Mouse (Mus musculus) heart, postnatal 36 days (tissue): ENCODE measurements at regions not wholly inside any gene's neighbourhood (a gene's known extent, or its start where the extent isn't known, plus 50 kb on each side); places are given as distances from the start of the nearest gene placed in this dataset.

Source experiments
- DNase-seq, 2 experiments: peaks; one replicate each; pipeline ENCODE4 v3.0.0; 2021 to 2022
- intact Hi-C: fragments of 180-260 bp; cut with DNase I; formaldehyde crosslinking; loops from one replicate; pipeline ENCODE4 v1.15.1; 2025

GRCm38 (mm10) chr15:61532040-61532439 lies 609.2 kb upstream of the A1bg start:
- intact Hi-C loops: no loop called here
- DNase-seq: no peak

DNA sequence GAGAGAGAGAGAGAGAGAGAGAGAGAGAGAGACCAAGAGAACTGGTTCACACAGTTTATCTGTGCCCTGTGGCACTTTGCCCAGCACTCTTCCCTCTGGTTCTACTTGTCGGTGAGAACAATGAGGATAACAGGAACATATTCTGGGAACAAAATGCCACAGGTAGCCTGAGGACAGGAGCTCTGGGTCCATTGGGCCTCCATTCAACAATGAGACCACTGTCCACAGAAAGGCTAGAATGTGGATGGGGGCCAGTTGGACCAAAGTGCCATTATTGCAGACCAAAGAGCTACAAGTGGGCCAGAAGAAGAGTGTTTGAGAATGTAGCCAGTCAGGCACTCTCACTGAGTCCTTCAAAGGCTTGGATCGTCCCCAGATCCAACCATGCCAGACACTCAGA lies 600.2 kb upstream of the A1bg start:
- intact Hi-C loops: no loop called here
- peak; percentile 27 to 38 for DNase-seq

GRCm38 (mm10) chr15:61517265-61517664 lies 594.5 kb upstream of the A1bg start:
- DNase-seq: no peak
- intact Hi-C loops: loop anchor here (5.0 to 10.0 kb wide), 2 partner anchors 80 to 362 kb away; no protein-coding TSS in a partner anchor

DNA sequence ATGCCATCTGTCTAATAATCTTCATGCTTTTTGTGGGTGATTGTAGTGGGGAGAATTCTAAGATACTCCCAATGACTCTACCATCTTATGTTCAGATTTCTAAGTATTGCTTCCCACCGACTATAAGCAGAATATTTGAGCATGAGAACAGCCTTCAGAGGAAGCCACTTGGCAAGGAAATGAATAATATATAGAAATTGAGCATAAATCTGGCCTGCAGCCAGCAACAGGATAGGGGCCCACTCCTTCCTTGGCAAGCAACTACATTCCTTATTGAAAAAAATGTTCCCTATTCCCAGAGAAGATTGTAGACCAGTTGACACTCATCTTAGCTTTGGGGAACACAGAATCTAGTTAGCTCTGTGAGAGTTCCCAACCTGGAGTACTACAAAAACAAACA lies 591.5 kb upstream of the A1bg start:
- DNase-seq: no peak
- intact Hi-C loops: loop anchor here (10.0 kb wide), 1 partner anchor 360 kb away; no protein-coding TSS in a partner anchor

DNA sequence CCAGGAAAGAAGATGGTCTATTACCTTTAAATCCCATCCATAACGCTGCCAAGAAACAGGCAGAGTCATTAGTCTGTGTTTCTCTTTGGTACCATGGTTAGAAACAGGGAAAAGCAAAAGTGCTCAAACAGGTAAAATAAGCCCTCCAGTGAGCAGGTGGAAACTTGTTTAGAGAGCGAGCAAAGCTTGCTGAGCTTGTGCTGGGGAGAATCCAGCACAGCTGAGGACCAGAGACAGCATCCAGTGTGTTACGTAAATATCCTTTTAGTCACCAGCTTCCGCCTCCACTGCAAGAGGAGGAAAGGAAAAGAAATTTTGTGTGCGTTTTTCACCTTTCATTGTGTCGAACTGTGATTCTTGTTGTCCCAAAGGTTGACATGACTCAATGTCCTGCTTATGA lies 586.0 kb upstream of the A1bg start:
- intact Hi-C loops: no loop called here
- DNase-seq: no peak

DNA sequence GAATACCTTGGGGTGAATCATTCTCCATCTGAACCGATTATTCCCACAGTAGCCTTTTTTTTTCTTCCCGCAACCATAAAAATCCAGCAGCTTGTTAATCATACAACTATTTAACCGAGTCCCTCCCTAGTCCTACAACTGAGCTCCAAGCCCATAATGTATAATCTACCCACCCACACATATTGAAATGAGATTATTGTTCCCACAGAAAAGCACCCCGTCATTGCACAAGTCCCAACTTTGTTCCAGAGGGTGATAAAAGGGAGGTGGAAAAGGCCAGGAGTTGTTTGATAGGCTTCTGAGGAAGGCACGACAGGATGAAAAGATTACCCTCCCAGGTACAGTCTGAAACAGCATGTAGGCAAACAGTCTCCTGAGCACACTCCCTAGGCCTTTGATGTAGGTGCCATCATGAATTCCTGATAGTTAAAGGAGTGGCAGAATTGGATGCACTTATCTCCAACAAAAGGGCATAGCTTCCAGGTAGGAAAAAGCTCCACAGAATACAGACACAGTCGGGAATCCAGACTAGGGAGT lies 583.6 kb upstream of the A1bg start:
- intact Hi-C loops: no loop called here

GRCm38 (mm10) chr15:61503436-61503835 lies 580.6 kb upstream of the A1bg start:
- DNase-seq: no peak
- intact Hi-C loops: no loop called here

More for the DNA sequence above, 583.6 kb upstream of the A1bg start:
- DNase-seq: no peak

GRCm38 (mm10) chr15:61489731-61490130 lies 566.9 kb upstream of the A1bg start:
- intact Hi-C loops: no loop called here
- no peak for DNase-seq

DNA sequence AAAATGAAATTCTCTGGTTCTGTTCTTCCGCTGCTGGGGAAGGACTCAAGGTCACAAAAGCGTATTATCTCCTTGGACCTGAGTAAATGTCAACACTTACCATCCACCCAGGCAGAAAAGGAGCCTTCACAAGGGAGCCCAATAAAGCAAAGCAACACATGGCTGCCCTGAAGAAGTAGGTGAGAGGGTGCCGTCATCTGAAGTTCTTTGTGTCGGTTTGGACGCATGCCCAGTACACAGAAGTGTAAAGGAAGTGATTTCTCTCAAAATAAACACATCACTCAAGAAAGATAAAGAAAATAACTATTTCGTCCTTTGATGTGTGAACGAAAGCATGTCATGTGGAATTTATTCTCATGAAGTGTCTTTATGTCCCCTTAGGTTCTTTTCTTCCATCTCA lies 559.0 kb upstream of the A1bg start:
- DNase-seq: peak; percentile 4 to 14
- intact Hi-C loops: no loop called here

- DNase-seq: no peak
- intact Hi-C loops: no loop called here
Measured at GRCm38 (mm10) chr15:61473900-61474299, 551.1 kb upstream of the A1bg start.

DNA sequence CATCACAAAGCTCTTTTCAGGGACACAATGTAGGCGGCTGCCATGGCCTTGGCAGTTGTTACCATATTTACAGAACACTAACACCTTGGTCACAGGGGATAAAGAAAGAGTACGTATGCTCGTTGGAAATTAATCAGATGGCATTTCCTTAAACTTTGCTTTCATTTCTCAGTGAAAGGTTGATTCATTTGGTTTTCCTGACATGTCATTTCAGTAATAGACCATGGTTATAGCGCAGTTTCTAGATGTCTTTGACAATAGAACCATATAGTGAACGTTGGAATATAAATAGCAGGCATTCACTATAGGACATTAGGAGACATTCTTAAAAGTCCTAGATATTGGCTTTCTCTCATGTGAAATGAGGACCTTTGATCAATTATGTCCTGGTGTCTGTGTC lies 532.2 kb upstream of the A1bg start:
- intact Hi-C loops: no loop called here
- no peak for DNase-seq

DNA sequence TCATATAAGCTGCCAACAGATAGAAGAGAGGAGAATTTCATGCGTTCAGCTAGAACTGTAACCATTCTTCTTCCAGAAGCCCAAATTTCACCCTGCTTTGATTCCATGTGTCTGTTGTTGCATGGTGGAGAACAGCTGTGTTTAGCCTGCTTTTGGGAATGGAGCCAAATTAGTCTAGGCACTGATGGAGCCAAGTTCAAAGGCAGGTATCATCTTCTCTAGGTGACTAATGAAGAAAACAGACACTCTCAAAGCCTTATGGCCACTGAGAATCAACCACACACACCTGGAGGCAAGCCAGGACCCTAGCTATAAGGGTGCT lies 531.5 kb upstream of the A1bg start:
- intact Hi-C loops: no loop called here
- DNase-seq: no peak

DNA sequence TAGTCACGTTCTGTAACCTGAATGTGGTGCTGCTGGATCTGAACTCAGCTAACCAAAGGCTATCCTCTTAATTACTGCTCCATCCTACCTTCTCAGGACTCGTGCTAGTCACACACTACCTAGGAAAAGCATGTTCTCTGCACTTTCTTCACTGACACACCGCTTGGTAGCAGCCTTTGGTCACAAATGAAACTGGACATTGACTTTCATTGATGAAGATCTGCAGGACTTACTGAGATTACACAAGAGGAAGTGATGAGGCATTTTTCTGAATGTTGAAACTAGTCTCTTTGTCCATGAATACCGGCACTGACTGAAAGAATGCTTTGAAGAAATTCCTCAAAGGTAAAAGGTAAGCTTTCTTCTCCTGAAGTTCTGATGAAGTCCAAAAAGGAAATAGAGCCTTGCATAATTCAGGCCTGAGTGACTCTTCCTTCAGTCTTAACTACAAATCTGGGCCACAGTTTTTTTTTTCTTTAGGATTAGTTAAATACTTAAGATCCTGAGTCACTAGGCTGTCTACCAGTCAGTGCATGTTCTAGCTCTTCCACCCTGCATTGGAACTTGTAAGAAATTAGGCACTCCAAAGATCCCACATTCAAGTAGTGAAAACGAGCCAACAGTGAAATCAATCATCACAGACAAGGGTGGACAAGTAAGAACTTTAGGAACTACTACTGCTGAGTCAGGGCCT lies 531.0 kb upstream of the A1bg start:
- intact Hi-C loops: no loop called here
- DNase-seq: no peak

DNA sequence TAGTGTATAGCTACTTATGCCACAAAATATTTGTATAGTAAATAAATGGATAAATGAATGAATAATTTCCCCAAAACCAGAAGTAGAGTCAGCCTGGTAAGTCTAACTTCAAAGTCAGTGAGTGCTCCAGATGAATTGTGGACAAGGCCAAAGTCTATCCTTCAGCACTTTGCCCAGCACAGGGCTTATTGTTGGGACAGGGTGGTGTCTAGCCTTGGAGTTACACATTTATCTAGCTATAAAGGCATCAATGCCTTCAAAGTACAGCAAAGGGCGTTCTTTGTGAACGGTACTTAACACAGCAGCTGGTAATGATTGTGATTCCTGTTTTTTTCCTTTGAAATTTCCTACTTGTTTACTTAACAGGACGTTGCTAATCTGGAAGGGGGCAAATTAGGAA lies 527.4 kb upstream of the A1bg start:
- intact Hi-C loops: no loop called here
- no peak for DNase-seq

DNA sequence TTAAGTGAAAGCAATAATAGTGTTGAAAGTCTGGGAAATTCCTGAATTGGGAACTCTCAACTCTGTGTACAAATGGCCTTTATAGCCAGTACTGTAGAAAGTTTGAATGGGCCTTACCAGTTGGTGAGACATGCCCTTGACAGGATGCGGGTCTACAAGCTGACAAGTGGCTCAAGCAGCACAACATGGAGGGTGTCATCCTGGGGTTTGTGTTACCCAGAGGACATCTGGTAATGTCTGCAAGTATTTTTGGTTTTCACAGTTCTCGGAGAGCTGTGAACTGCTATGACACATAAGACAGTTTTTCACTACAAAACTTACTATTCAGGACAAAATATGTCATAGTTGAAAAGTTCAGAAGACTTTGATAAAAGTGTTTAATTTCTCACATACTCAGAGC lies 525.7 kb upstream of the A1bg start:
- intact Hi-C loops: no loop called here

DNA sequence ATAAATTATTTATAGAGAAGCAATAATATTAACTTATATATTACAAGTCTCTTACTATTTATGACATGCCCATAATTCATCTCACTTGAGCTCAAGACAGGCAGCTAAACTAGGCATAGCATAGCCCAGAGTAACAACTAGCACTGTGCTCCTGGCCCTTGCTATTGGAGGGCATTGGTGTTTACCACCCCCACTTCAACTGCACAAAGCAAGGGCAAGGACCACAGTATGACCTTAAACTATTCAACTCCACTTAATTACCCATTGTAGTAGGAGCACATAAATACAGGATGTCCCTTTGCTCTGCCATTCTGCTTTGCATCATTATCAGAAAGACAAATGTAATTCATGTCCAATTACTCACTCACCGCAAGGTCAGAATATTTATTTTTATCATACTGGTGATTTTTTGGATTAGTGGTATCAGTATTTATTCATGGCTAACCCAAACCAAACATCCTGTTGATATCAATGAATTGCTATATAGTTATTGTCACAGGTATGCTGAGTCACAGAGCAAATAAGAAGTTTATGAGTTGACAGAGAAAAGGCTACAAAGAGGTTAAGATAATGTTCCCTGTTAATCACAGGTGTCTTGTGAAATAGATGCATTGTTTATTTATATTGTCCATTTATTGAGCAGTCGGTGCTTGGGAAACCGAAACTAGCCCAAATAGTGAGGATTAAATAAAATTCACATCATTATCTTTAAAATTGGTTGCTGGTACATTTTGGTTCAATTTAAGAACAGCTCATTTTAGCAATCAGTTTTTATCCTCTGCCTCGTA lies 523.4 kb upstream of the A1bg start:
- DNase-seq: no peak
- intact Hi-C loops: no loop called here

More for the DNA sequence above, 525.7 kb upstream of the A1bg start:
- no peak for DNase-seq

- no peak for DNase-seq
- intact Hi-C loops: loop anchor here (5.0 kb wide), 1 partner anchor 45 kb away; no protein-coding TSS in a partner anchor
Measured at GRCm38 (mm10) chr15:61441734-61442398, 519.1 kb upstream of the A1bg start.

- DNase-seq: no peak
- intact Hi-C loops: loop anchor here (5.0 kb wide), 1 partner anchor 44 kb away; no protein-coding TSS in a partner anchor
Measured at GRCm38 (mm10) chr15:61441012-61441411, 518.2 kb upstream of the A1bg start.

- no peak for DNase-seq
- intact Hi-C loops: loop anchor here (5.0 kb wide), 1 partner anchor 43 kb away; no protein-coding TSS in a partner anchor
Measured at GRCm38 (mm10) chr15:61440284-61440683, 517.5 kb upstream of the A1bg start.

GRCm38 (mm10) chr15:61439623-61440170 lies 516.9 kb upstream of the A1bg start:
- DNase-seq: no peak
- intact Hi-C loops: loop anchor here (5.0 kb wide), 2 partner anchors 42 to 78 kb away; no protein-coding TSS in a partner anchor
